8 mouse cellular contexts compared by ENCODE assay signal in the genomic region with DNA sequence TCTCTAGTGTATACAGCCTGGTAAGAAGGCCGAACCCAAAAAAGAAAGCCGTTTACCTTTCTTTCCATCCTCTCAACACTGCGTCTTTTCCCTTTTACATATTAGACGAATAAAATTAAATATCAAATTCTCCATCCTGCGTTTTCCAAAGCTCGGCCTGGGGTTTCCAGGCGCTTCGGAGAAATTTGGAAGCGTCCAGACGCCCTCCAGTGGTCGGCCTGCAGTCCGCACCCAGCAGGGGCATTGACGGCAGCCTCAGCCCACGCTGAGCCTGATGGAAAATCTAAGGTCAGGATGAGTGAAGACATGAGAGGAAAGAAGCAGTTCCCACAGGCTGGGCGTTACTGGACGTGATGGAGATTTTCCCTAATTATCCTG. TPM values are rescaled to one million over a fixed set of nuclear protein-coding genes. Genes with fewer than 3 reads are reported as not detected.
A peak's percentile ranks its signal among the peaks of the same experiment; 100 is the strongest.
DNase-seq lines count a peak whose midpoint lies in the region; ATAC-seq and TF ChIP-seq lines count a peak whose summit lies in the region.

No protein-coding gene starts in this region.

- WGBS in intestine, embryonic 16.5 days, result under 1% methylated on average over 16 of the region's 16 CpGs
- under 1% methylated on average over 16 of the region's 16 CpGs for WGBS in limb, embryonic 11.5 days
- WGBS in midbrain, embryonic 11.5 days, result under 1% methylated on average over 16 of the region's 16 CpGs
- 1% methylated on average over 16 of the region's 16 CpGs for WGBS in small intestine, adult 2 months

- TF ChIP-seq POLR2A in small intestine, adult 2 months (IDR thresholded peaks at IDR 0.05; ENCODE audit: low read depth, low read length), result no peak

- TF ChIP-seq CTCF in small intestine, adult 2 months (IDR thresholded peaks at IDR 0.05; ENCODE audit: extremely low read depth, insufficient read length, insufficient replicate concordance, low read depth, low read length), result peak; percentile 66

- peak; percentile 90 for DNase-seq in adrenal gland, postnatal 14 days
- peak; percentile 85 for DNase-seq in embryo, embryonic 9.5 days (ENCODE audit: extremely low spot score)
- peak; percentile 88 for DNase-seq in limb, embryonic 11.5 days (ENCODE audit: low spot score)
- DNase-seq in midbrain, embryonic 11.5 days (ENCODE audit: low spot score, missing footprints), result peak; percentile 96
- no peak for DNase-seq in c-Kit-positive CD71-positive TER-119-positive erythroid progenitor cells, embryonic 14.5 days (ENCODE audit: low spot score)

- H3K27ac ChIP-seq in intestine, embryonic 16.5 days (ENCODE audit: low read length), result peak overlapping the region; percentile 55
- H3K27ac ChIP-seq in limb, embryonic 11.5 days (replicated peaks; ENCODE audit: low read depth, low read length), result no peak overlapping the region
- H3K27ac ChIP-seq in midbrain, embryonic 11.5 days (ENCODE audit: low read depth, low read length), result peak overlapping the region; percentile 44; the same call in 1 of the 2 replicates
- no peak overlapping the region for H3K27ac ChIP-seq in small intestine, adult 2 months (ENCODE audit: insufficient read depth, low read depth, low read length)

- peak overlapping the region; percentile 92 for H3K4me2 ChIP-seq in intestine, embryonic 16.5 days (ENCODE audit: low read depth, low read length)
- H3K4me2 ChIP-seq in limb, embryonic 11.5 days (ENCODE audit: low read depth, severe bottlenecking), result peak overlapping the region; percentile 92
- peak overlapping the region; percentile 96 for H3K4me2 ChIP-seq in midbrain, embryonic 11.5 days

- H3K27me3 ChIP-seq in intestine, embryonic 16.5 days (replicated peaks; ENCODE audit: control insufficient read depth, insufficient read depth, low read length), result no peaks in the 10 kb centered on the region
- no peaks in the 10 kb centered on the region for H3K27me3 ChIP-seq in limb, embryonic 11.5 days (ENCODE audit: control insufficient read depth, insufficient read depth, low read length)
- no peaks in the 10 kb centered on the region for H3K27me3 ChIP-seq in midbrain, embryonic 11.5 days (ENCODE audit: control insufficient read depth, insufficient read depth, low read length)
- peaks cover 38% of the 10 kb centered on the region for H3K27me3 ChIP-seq in small intestine, adult 2 months (ENCODE audit: control insufficient read depth, insufficient read depth, low read length)

- H3K9ac ChIP-seq in intestine, embryonic 16.5 days (ENCODE audit: low read depth, low read length), result peak overlapping the region; percentile 51; the same call in 1 of the 2 replicates
- H3K9ac ChIP-seq in limb, embryonic 11.5 days (ENCODE audit: low read length), result peak overlapping the region; percentile 62
- peak overlapping the region; percentile 62 for H3K9ac ChIP-seq in midbrain, embryonic 11.5 days (ENCODE audit: low read length)

- H3K4me1 ChIP-seq in intestine, embryonic 16.5 days (ENCODE audit: control insufficient read depth, insufficient read depth, low read length), result 0 out of 2 replicates have a peak, but pooled peaks cover 2% of the 10 kb centered on the region
- no peaks in the 10 kb centered on the region for H3K4me1 ChIP-seq in limb, embryonic 11.5 days (ENCODE audit: control insufficient read depth, insufficient read depth, low read length)
- peaks cover 14% of the 10 kb centered on the region; the same call in 1 of the 2 replicates for H3K4me1 ChIP-seq in midbrain, embryonic 11.5 days (ENCODE audit: control insufficient read depth, insufficient read depth, low read length)
- H3K4me1 ChIP-seq in small intestine, adult 2 months (ENCODE audit: control insufficient read depth, insufficient read depth, insufficient read length, low read length), result peaks cover 4% of the 10 kb centered on the region; the same call in 1 of the 2 replicates

- H3K4me3 ChIP-seq in intestine, embryonic 16.5 days (ENCODE audit: low read length), result peak overlapping the region; percentile 81
- peak overlapping the region; percentile 41 for H3K4me3 ChIP-seq in limb, embryonic 11.5 days (ENCODE audit: low read depth, low read length)
- peak overlapping the region; percentile 88 for H3K4me3 ChIP-seq in midbrain, embryonic 11.5 days (ENCODE audit: low read depth, low read length)
- peak overlapping the region; percentile 63 for H3K4me3 ChIP-seq in small intestine, adult 2 months (ENCODE audit: low read depth, low read length)

- H3K36me3 ChIP-seq in intestine, embryonic 16.5 days (ENCODE audit: control insufficient read depth, insufficient read depth, low read length), result no peaks in the 10 kb centered on the region
- H3K36me3 ChIP-seq in limb, embryonic 11.5 days (ENCODE audit: control insufficient read depth, insufficient read depth, low read length), result no peaks in the 10 kb centered on the region
- no peaks in the 10 kb centered on the region for H3K36me3 ChIP-seq in midbrain, embryonic 11.5 days (ENCODE audit: control insufficient read depth, insufficient read depth, low read length)
- H3K36me3 ChIP-seq in small intestine, adult 2 months (ENCODE audit: control insufficient read depth, insufficient read depth, low read length), result no peaks in the 10 kb centered on the region

- H3K9me3 ChIP-seq in intestine, embryonic 16.5 days (ENCODE audit: control insufficient read depth, low read length), result no peaks in the 10 kb centered on the region
- H3K9me3 ChIP-seq in limb, embryonic 11.5 days (ENCODE audit: control insufficient read depth, low read length), result no peaks in the 10 kb centered on the region
- no peaks in the 10 kb centered on the region for H3K9me3 ChIP-seq in midbrain, embryonic 11.5 days (ENCODE audit: control insufficient read depth, low read length)

- peak; percentile 57 for ATAC-seq in granulocyte monocyte progenitor cell, adult 5-6 weeks (replicated peaks; ENCODE audit: poor library complexity, severe bottlenecking)
- no peak for ATAC-seq in intestine, embryonic 16.5 days
- ATAC-seq in limb, embryonic 11.5 days (ENCODE audit: insufficient number of reproducible peaks, low FRiP score, low TSS enrichment, low read depth), result no peak
- 0 out of 2 replicates have a peak, but pooled peaks have one; percentile 3 for ATAC-seq in midbrain, embryonic 11.5 days (ENCODE audit: low FRiP score)

RNA-seq across cellular contexts. Expression of gene Efna5, which starts 3.0 kb away (rescaled TPM):
- 25.2 and 27.8 TPM in 2 replicates for total RNA-seq in adrenal gland, postnatal 14 days (2021)
- total RNA-seq in granulocyte monocyte progenitor cell, adult 5-6 weeks (2014; fragmentation: Nextera tagmentation), result not detected in 2 replicates
- total RNA-seq in granulocyte monocyte progenitor cell, adult 5-6 weeks (2017), result not detected in 2 replicates
- 20.2 TPM in 2 replicates for polyA plus RNA-seq in intestine, embryonic 16.5 days (2015; fragmentation: Nextera tagmentation; extraction: Ambion mirVana)
- polyA plus RNA-seq in limb, embryonic 11.5 days (2014; fragmentation: Nextera tagmentation; extraction: Ambion mirVana), result 32.8 and 32.9 TPM in 2 replicates
- 72.5 and 80.5 TPM in 2 replicates for polyA plus RNA-seq in midbrain, embryonic 11.5 days (2014; fragmentation: Nextera tagmentation; extraction: Ambion mirVana)
- 0.46 and 0.80 TPM in 2 replicates for polyA plus RNA-seq in small intestine, adult 2 months (2012; rRNA removed)

Comparison
In these comparisons a context has a peak if more than half of its experiments do, and no peak if none do; other contexts are left out.
1. ATAC-seq: peak in granulocyte monocyte progenitor cell, adult 5-6 weeks (single experiment) and midbrain, embryonic 11.5 days (single experiment); none in intestine, embryonic 16.5 days (single experiment) and limb, embryonic 11.5 days (single experiment).
2. H3K27ac ChIP-seq: peak in intestine, embryonic 16.5 days (single experiment) and midbrain, embryonic 11.5 days (single experiment); none in limb, embryonic 11.5 days (single experiment) and small intestine, adult 2 months (single experiment).
3. RNA of gene Efna5, which starts 3.0 kb away (polyA plus RNA-seq): 72.5 to 80.5 TPM in midbrain, embryonic 11.5 days, 32.8 to 32.9 TPM in limb, embryonic 11.5 days and 20.2 TPM in intestine, embryonic 16.5 days; 0.46 to 0.80 TPM in small intestine, adult 2 months; every median in the first group is over 10 times any median in the second.
4. Peak in every context shown above with its lines, with median percentiles within 50 percentile points of each other: H3K4me2 ChIP-seq, H3K4me3 ChIP-seq and H3K9ac ChIP-seq.